Mouse (Mus musculus) testis, adult 2 months (tissue): ENCODE measurements at regions not wholly inside any gene's neighbourhood (a gene's known extent, or its start where the extent isn't known, plus 50 kb on each side); places are given as distances from the start of the nearest gene placed in this dataset.

Experiments used
- H3K27ac ChIP-seq: fragments of 200-500 bp; 2 replicates; pipeline ENCODE4 v1.5.1; 2012; ENCODE audit warnings: low read depth, low read length; ENCODE audit not compliant: control insufficient read depth, insufficient read depth
- H3K27me3 ChIP-seq: fragments of 200-500 bp; 2 replicates; pipeline ENCODE4 v1.6.1; 2012; ENCODE audit warnings: mild to moderate bottlenecking, low read length, moderate library complexity; ENCODE audit not compliant: control insufficient read depth, insufficient read depth
- H3K36me3 ChIP-seq: fragments of 200-500 bp; 2 replicates; pipeline ENCODE4 v1.6.1; 2012; ENCODE audit warnings: mild to moderate bottlenecking, low read length; ENCODE audit not compliant: control insufficient read depth, insufficient read depth
- H3K4me1 ChIP-seq: fragments of 200-500 bp; 2 replicates; pipeline ENCODE4 v1.6.1; 2012; ENCODE audit warnings: low read length; ENCODE audit not compliant: control insufficient read depth, insufficient read depth
- H3K4me3 ChIP-seq: fragments of 200-500 bp; 2 replicates; pipeline ENCODE4 v1.5.1; 2012; ENCODE audit warnings: low read depth, mild to moderate bottlenecking, low read length, moderate library complexity, mixed read lengths; ENCODE audit not compliant: control insufficient read depth
- CTCF ChIP-seq: fragments of 200-500 bp; IDR thresholded peaks from 2 replicates; pipeline ENCODE4 v1.5.1; 2012; ENCODE audit warnings: low read depth, mild to moderate bottlenecking, inconsistent platforms, low read length, moderate library complexity; ENCODE audit not compliant: control insufficient read depth, insufficient read depth, insufficient replicate concordance
- POLR2A ChIP-seq: fragments of 200-500 bp; IDR thresholded peaks from 2 replicates; pipeline ENCODE4 v1.6.1; 2012; ENCODE audit warnings: low read depth, mild to moderate bottlenecking, inconsistent platforms, low read length, moderate library complexity; ENCODE audit not compliant: control insufficient read depth

GRCm38 (mm10) chr12:25228708-25229107 lies 131.8 kb upstream of the Id2 start:
- H3K27me3 ChIP-seq = no peaks in the 10 kb centered on the region
- no peak overlapping the region for H3K4me3 ChIP-seq
- no peaks in the 10 kb centered on the region for H3K36me3 ChIP-seq
- peaks cover 5% of the 10 kb centered on the region; the same call in 1 of the 2 replicates for H3K4me1 ChIP-seq
- no peak overlapping the region for H3K27ac ChIP-seq
- TF ChIP-seq POLR2A (no peak), CTCF (no peak)

- H3K27me3 ChIP-seq = no peaks in the 10 kb centered on the region
- H3K27ac ChIP-seq = no peak overlapping the region
- peaks cover under 1% of the 10 kb centered on the region; the same call in 1 of the 2 replicates for H3K4me1 ChIP-seq
- H3K36me3 ChIP-seq = no peaks in the 10 kb centered on the region
- H3K4me3 ChIP-seq = no peak overlapping the region
- no peak for TF ChIP-seq CTCF
- TF ChIP-seq POLR2A = no peak
These were observed 130.8 kb upstream of the Id2 start for GRCm38 (mm10) chr12:25227736-25228135.

GRCm38 (mm10) chr12:25224644-25225043 lies 127.7 kb upstream of the Id2 start:
- H3K36me3 ChIP-seq = no peaks in the 10 kb centered on the region
- H3K4me1 ChIP-seq = no peaks in the 10 kb centered on the region
- TF ChIP-seq POLR2A = no peak
- TF ChIP-seq CTCF = 0 out of 2 replicates have a peak, but pooled peaks have one; percentile 8
- no peak overlapping the region for H3K27ac ChIP-seq
- H3K4me3 ChIP-seq = no peak overlapping the region
- no peaks in the 10 kb centered on the region for H3K27me3 ChIP-seq

GRCm38 (mm10) chr12:25224201-25224600 lies 127.3 kb upstream of the Id2 start:
- H3K4me1 ChIP-seq = no peaks in the 10 kb centered on the region
- H3K4me3 ChIP-seq = no peak overlapping the region
- TF ChIP-seq POLR2A (no peak), CTCF (no peak)
- H3K27ac ChIP-seq = no peak overlapping the region
- H3K36me3 ChIP-seq = no peaks in the 10 kb centered on the region
- no peaks in the 10 kb centered on the region for H3K27me3 ChIP-seq

- H3K4me3 ChIP-seq = no peak overlapping the region
- no peaks in the 10 kb centered on the region for H3K36me3 ChIP-seq
- H3K27me3 ChIP-seq = no peaks in the 10 kb centered on the region
- no peak overlapping the region for H3K27ac ChIP-seq
- no peaks in the 10 kb centered on the region for H3K4me1 ChIP-seq
- TF ChIP-seq CTCF (no peak), POLR2A (no peak)
These were observed 126.6 kb upstream of the Id2 start for GRCm38 (mm10) chr12:25223539-25223938.

- TF ChIP-seq CTCF = no peak
- TF ChIP-seq POLR2A = no peak
- no peaks in the 10 kb centered on the region for H3K27me3 ChIP-seq
- H3K36me3 ChIP-seq = no peaks in the 10 kb centered on the region
- H3K4me1 ChIP-seq = no peaks in the 10 kb centered on the region; the same call in none of the 2 replicates
- H3K27ac ChIP-seq = no peak overlapping the region
- H3K4me3 ChIP-seq = no peak overlapping the region
These were observed 123.8 kb upstream of the Id2 start for GRCm38 (mm10) chr12:25220780-25221106.

- TF ChIP-seq POLR2A (no peak), CTCF (no peak)
- no peaks in the 10 kb centered on the region; the same call in none of the 2 replicates for H3K4me1 ChIP-seq
- no peak overlapping the region for H3K4me3 ChIP-seq
- H3K27ac ChIP-seq = no peak overlapping the region
- H3K36me3 ChIP-seq = no peaks in the 10 kb centered on the region
- no peaks in the 10 kb centered on the region for H3K27me3 ChIP-seq
These were observed 123.3 kb upstream of the Id2 start for GRCm38 (mm10) chr12:25220096-25220779.
